Mouse (Mus musculus) brain, embryonic 14.5 days (tissue): Measurements from ENCODE around the gene Gstm3.

Experiments used
- CTCF ChIP-seq: fragments of 200-500 bp; IDR thresholded peaks from 2 replicates; pipeline ENCODE4 v1.5.1; 2012; ENCODE audit warnings: inconsistent platforms, mild to moderate bottlenecking, moderate library complexity, borderline replicate concordance; ENCODE audit not compliant: insufficient read depth, insufficient read length; ENCODE audit errors: extremely low read depth
- POLR2A ChIP-seq: fragments of 200-500 bp; IDR thresholded peaks from 2 replicates; pipeline ENCODE4 v1.6.1; 2012; ENCODE audit warnings: mild to moderate bottlenecking, inconsistent platforms, borderline replicate concordance; ENCODE audit not compliant: poor library complexity, insufficient read depth, insufficient read length, severe bottlenecking; ENCODE audit errors: extremely low read depth

DNA sequence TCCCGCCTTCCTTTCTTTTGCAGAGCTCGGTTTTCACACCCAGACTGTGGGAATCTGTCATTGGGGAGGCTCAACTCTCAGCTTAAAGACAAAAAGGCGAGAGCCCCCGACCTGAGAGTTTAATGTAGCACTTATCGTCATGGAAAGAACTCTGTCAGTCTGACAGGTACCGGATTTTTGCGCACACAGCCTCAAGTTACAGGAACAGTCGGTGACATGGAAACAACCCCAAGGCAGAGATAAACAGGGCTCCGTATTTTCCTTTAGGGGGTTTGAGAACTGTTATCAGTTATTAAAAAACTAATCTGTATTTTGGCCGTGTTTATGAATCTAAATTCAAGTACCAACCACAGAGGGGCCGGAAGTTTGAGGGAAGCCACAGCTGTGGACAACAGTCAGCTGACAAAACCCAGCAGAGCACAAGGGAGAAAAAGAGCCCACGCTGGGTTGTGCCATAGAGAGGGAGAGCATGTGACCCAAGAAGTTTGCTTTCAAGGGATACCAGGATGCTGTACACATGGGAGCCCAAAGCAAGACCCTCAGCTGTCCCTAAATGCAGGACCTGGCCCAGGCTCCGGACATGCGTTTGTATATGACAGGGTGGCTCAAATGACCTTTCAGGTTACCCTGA, 49.2 kb upstream of the Gstm3 start:
- TF ChIP-seq CTCF (no peak), POLR2A (no peak)
